Mouse (Mus musculus): Measurements from ENCODE around the gene Ccdc88c.

DNA sequence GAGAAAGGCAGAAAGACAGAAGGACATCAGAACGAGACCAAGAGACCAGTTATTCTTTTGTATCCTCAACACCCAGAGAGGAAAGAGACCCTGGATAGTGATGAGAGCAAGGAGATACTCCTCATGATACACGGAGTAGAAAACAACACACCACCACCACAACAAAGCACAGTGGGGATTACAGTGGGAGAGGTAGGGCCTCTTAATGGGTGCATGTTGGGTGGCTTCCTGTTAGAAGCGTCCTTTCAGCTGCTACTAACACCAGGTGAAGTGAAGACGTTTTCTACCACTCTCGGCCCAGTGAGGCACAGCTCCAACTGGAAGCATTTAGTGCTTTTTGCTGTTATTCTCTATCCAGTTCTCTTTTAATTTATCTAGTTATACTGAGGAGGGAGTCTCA, 122.0 kb downstream of the Ccdc88c start:
- no peak for TF ChIP-seq EP300 (optimal IDR thresholded peaks at IDR 0.05)
- no peak for TF ChIP-seq CTCF (IDR thresholded peaks at IDR 0.05; ENCODE audit: low read depth)

Measured in stomach, postnatal 0 days (tissue).